Mouse (Mus musculus): ENCODE data around the gene Dnajc5g.

Dnajc5g gene

GRCm38 (mm10) chr5:31105814-31106335 is at the start of gene Dnajc5g:
TSS of gene Dnajc5g (plus strand) at chr5:31106285.
- no peak for DNase-seq (ENCODE audit: low read depth, low spot score)

- DNase-seq (ENCODE audit: low read depth, low spot score): no peak
Measured at GRCm38 (mm10) chr5:31069810-31070209, 36.3 kb upstream of the Dnajc5g start.

GRCm38 (mm10) chr5:31071059-31071458 is 35.0 kb upstream of the Dnajc5g start:
- DNase-seq (ENCODE audit: low read depth, low spot score): no peak

GRCm38 (mm10) chr5:31071821-31072220 is 34.3 kb upstream of the Dnajc5g start:
- no peak for DNase-seq (ENCODE audit: low read depth, low spot score)

- DNase-seq (ENCODE audit: low read depth, low spot score): no peak
Measured at GRCm38 (mm10) chr5:31073176-31073575, 32.9 kb upstream of the Dnajc5g start.

- no peak for DNase-seq (ENCODE audit: low read depth, low spot score)
Measured at GRCm38 (mm10) chr5:31076346-31076745, 29.7 kb upstream of the Dnajc5g start.

- no peak for DNase-seq (ENCODE audit: low read depth, low spot score)
Measured at GRCm38 (mm10) chr5:31080059-31080794, 25.9 kb upstream of the Dnajc5g start.

- DNase-seq (ENCODE audit: low read depth, low spot score): no peak
Measured at GRCm38 (mm10) chr5:31080795-31081164, 25.3 kb upstream of the Dnajc5g start.

GRCm38 (mm10) chr5:31081386-31081785 is 24.7 kb upstream of the Dnajc5g start:
- no peak for DNase-seq (ENCODE audit: low read depth, low spot score)

GRCm38 (mm10) chr5:31082355-31082754 is 23.7 kb upstream of the Dnajc5g start:
- no peak for DNase-seq (ENCODE audit: low read depth, low spot score)

- no peak for DNase-seq (ENCODE audit: low read depth, low spot score)
Measured at GRCm38 (mm10) chr5:31082935-31083625, 23.0 kb upstream of the Dnajc5g start.

- no peak for DNase-seq (ENCODE audit: low read depth, low spot score)
Measured at GRCm38 (mm10) chr5:31083949-31084348, 22.1 kb upstream of the Dnajc5g start.

- no peak for DNase-seq (ENCODE audit: low read depth, low spot score)
Measured at GRCm38 (mm10) chr5:31086606-31087005, 19.5 kb upstream of the Dnajc5g start.

- no peak for DNase-seq (ENCODE audit: low read depth, low spot score)
Measured at GRCm38 (mm10) chr5:31087131-31087530, 19.0 kb upstream of the Dnajc5g start.

GRCm38 (mm10) chr5:31092231-31092975 is 13.7 kb upstream of the Dnajc5g start:
- DNase-seq (ENCODE audit: low read depth, low spot score): no peak

GRCm38 (mm10) chr5:31093151-31094041 is 12.7 kb upstream of the Dnajc5g start:
- DNase-seq (ENCODE audit: low read depth, low spot score): no peak

GRCm38 (mm10) chr5:31094100-31094798 is 11.8 kb upstream of the Dnajc5g start:
- no peak for DNase-seq (ENCODE audit: low read depth, low spot score)

- DNase-seq (ENCODE audit: low read depth, low spot score): no peak
Measured at GRCm38 (mm10) chr5:31094799-31095691, 11.0 kb upstream of the Dnajc5g start.

GRCm38 (mm10) chr5:31095711-31096480 is 10.2 kb upstream of the Dnajc5g start:
- no peak for DNase-seq (ENCODE audit: low read depth, low spot score)
